Mouse (Mus musculus) kidney, embryonic 15.5 days (tissue): ENCODE results near the gene 4930539E08Rik. TPM values are rescaled to one million over a fixed set of nuclear protein-coding genes. Genes with fewer than 3 reads are reported as not detected.

Experiments
- ATAC-seq: fragments of 200-750 bp; cut with Nextera tagmentation; replicated peaks from 2 replicates; pipeline ENCODE4 v1.8.0; 2017; ENCODE audit warnings: moderate TSS enrichment; ENCODE audit not compliant: low FRiP score
- H3K27ac ChIP-seq: fragments of 300-500 bp; sonication (generic); 2 replicates; pipeline ENCODE4 v1.5.1; 2015; ENCODE audit warnings: mild to moderate bottlenecking, inconsistent platforms
- H3K27me3 ChIP-seq: fragments of 300-500 bp; sonication (generic); 2 replicates; pipeline ENCODE4 v1.6.1; 2015; ENCODE audit warnings: inconsistent platforms
- H3K36me3 ChIP-seq: fragments of 300-500 bp; sonication (generic); 2 replicates; pipeline ENCODE4 v1.6.1; 2015; ENCODE audit warnings: inconsistent platforms
- H3K4me1 ChIP-seq: fragments of 300-500 bp; sonication (generic); 2 replicates; pipeline ENCODE4 v1.6.1; 2015; ENCODE audit warnings: inconsistent platforms
- H3K4me2 ChIP-seq: fragments of 300-500 bp; sonication (generic); 2 replicates; pipeline ENCODE4 v1.6.1; 2015; ENCODE audit warnings: moderate library complexity, mild to moderate bottlenecking, inconsistent platforms
- H3K4me3 ChIP-seq: fragments of 300-500 bp; sonication (generic); replicated peaks from 2 replicates; pipeline ENCODE4 v1.5.1; 2015; ENCODE audit warnings: mild to moderate bottlenecking, inconsistent platforms
- H3K9ac ChIP-seq: fragments of 300-500 bp; sonication (generic); 2 replicates; pipeline ENCODE4 v1.6.1; 2015; ENCODE audit warnings: mild to moderate bottlenecking, inconsistent platforms
- H3K9me3 ChIP-seq: fragments of 300-500 bp; sonication (generic); replicated peaks from 2 replicates; pipeline ENCODE4 v1.6.1; 2016; ENCODE audit warnings: inconsistent platforms
- WGBS: fragments of 180-500 bp; shearing (Covaris S2); methylation state at CpG from one replicate; pipeline ENCODE4 v1.1.7; 2015; ENCODE audit warnings: mixed read lengths; 5-methylcytosine and 5-hydroxymethylcytosine counted together
- polyA plus RNA-seq: library from polyadenylated mRNA; unstranded; fragments of >200 nt; fragmentation: Nextera tagmentation; extraction: Ambion mirVana; gene quantifications from 2 replicates; pipeline ENCODE4 v1.2.1, GENCODE M21; 2015

The 4930539E08Rik gene
- polyA plus RNA-seq, 1 experiment from 2014 or later, result 0.12 TPM

- Histone ChIP-seq H3K4me1 (peaks cover 12% of the 10 kb centered on the region), H3K27me3 (peaks cover 14% of the 10 kb centered on the region), H3K36me3 (no peaks in the 10 kb centered on the region), H3K27ac (no peak overlapping the region), H3K9me3 (peaks cover 10% of the 10 kb centered on the region), H3K9ac (no peak overlapping the region), H3K4me3 (no peak overlapping the region), H3K4me2 (no peak overlapping the region)
- ATAC-seq, result no peak
- WGBS, result 69% methylated on average over 10 of the region's 10 CpGs
These were observed 31.1 kb downstream of the 4930539E08Rik start for GRCm38 (mm10) chr17:28883941-28884516.

GRCm38 (mm10) chr17:28882810-28883209, 32.3 kb downstream of the 4930539E08Rik start:
- WGBS, result 56% methylated on average over 8 of the region's 8 CpGs
- Histone ChIP-seq H3K4me2 (peak overlapping the region; percentile 42; the same call in 1 of the 2 replicates), H3K4me3 (no peak overlapping the region), H3K27me3 (peaks cover 14% of the 10 kb centered on the region), H3K9me3 (no peaks in the 10 kb centered on the region), H3K4me1 (peaks cover 12% of the 10 kb centered on the region), H3K9ac (no peak overlapping the region), H3K27ac (no peak overlapping the region), H3K36me3 (no peaks in the 10 kb centered on the region)
- no peak for ATAC-seq

GRCm38 (mm10) chr17:28882316-28882715, 32.8 kb downstream of the 4930539E08Rik start:
- Histone ChIP-seq H3K9ac (no peak overlapping the region), H3K4me3 (no peak overlapping the region), H3K4me2 (peak overlapping the region; percentile 42), H3K9me3 (no peaks in the 10 kb centered on the region), H3K36me3 (no peaks in the 10 kb centered on the region), H3K27ac (no peak overlapping the region), H3K4me1 (peaks cover 12% of the 10 kb centered on the region), H3K27me3 (peaks cover 14% of the 10 kb centered on the region)
- WGBS, result 3% methylated on average over 12 of the region's 12 CpGs
- no peak for ATAC-seq

GRCm38 (mm10) chr17:28879931-28880391, 35.2 kb downstream of the 4930539E08Rik start:
- no peak for ATAC-seq
- 3% methylated on average over 18 of the region's 18 CpGs for WGBS

GRCm38 (mm10) chr17:28876821-28877220, 38.3 kb downstream of the 4930539E08Rik start:
- Histone ChIP-seq H3K9me3 (no peaks in the 10 kb centered on the region), H3K4me1 (peaks cover 25% of the 10 kb centered on the region; the same call in 1 of the 2 replicates), H3K27me3 (peaks cover 18% of the 10 kb centered on the region), H3K36me3 (no peaks in the 10 kb centered on the region), H3K9ac (peak overlapping the region; percentile 17; the same call in 1 of the 2 replicates), H3K4me3 (no peak overlapping the region), H3K4me2 (peak overlapping the region; percentile 43), H3K27ac (no peak overlapping the region)
- no peak for ATAC-seq
- 19% methylated on average over 19 of the region's 19 CpGs for whole genome bisulfite sequencing

More at GRCm38 (mm10) chr17:28879931-28880391, 35.2 kb downstream of the 4930539E08Rik start:
- peaks cover 18% of the 10 kb centered on the region for H3K27me3 ChIP-seq
- H3K36me3 ChIP-seq, result no peaks in the 10 kb centered on the region
- H3K9me3 ChIP-seq, result no peaks in the 10 kb centered on the region
- no peak overlapping the region for H3K27ac ChIP-seq
- H3K4me1 ChIP-seq, result peaks cover 28% of the 10 kb centered on the region
- no peak overlapping the region for H3K4me3 ChIP-seq
- no peak overlapping the region for H3K9ac ChIP-seq
- H3K4me2 ChIP-seq, result peak overlapping the region; percentile 44

GRCm38 (mm10) chr17:28876331-28876730, 38.8 kb downstream of the 4930539E08Rik start:
- no peak for ATAC-seq
- Histone ChIP-seq H3K4me3 (no peak overlapping the region), H3K4me1 (peaks cover 25% of the 10 kb centered on the region; the same call in 1 of the 2 replicates), H3K27me3 (peaks cover 15% of the 10 kb centered on the region), H3K4me2 (peak overlapping the region; percentile 43; the same call in 1 of the 2 replicates), H3K9ac (peak overlapping the region; percentile 17; the same call in 1 of the 2 replicates), H3K36me3 (no peaks in the 10 kb centered on the region), H3K9me3 (no peaks in the 10 kb centered on the region), H3K27ac (no peak overlapping the region)
- 63% methylated on average over 5 of the region's 5 CpGs for WGBS

- no peak overlapping the region for H3K9ac ChIP-seq
- ATAC-seq, result no peak
- no peaks in the 10 kb centered on the region for H3K36me3 ChIP-seq
- H3K4me1 ChIP-seq, result peaks cover 25% of the 10 kb centered on the region; the same call in 1 of the 2 replicates
- 46% methylated on average over 8 of the region's 8 CpGs for WGBS
- no peak overlapping the region for H3K4me2 ChIP-seq
- H3K9me3 ChIP-seq, result no peaks in the 10 kb centered on the region
- no peak overlapping the region for H3K27ac ChIP-seq
- H3K27me3 ChIP-seq, result peaks cover 6% of the 10 kb centered on the region
- no peak overlapping the region for H3K4me3 ChIP-seq
These were observed 39.8 kb downstream of the 4930539E08Rik start for GRCm38 (mm10) chr17:28875316-28875715.

GRCm38 (mm10) chr17:28874825-28875224, 40.3 kb downstream of the 4930539E08Rik start:
- Histone ChIP-seq H3K4me2 (no peak overlapping the region), H3K27me3 (peaks cover 5% of the 10 kb centered on the region; the same call in 1 of the 2 replicates), H3K4me3 (no peak overlapping the region), H3K36me3 (no peaks in the 10 kb centered on the region), H3K4me1 (peaks cover 20% of the 10 kb centered on the region; the same call in 1 of the 2 replicates), H3K27ac (no peak overlapping the region), H3K9ac (no peak overlapping the region), H3K9me3 (no peaks in the 10 kb centered on the region)
- 57% methylated on average over 7 of the region's 7 CpGs for WGBS
- no peak for ATAC-seq

GRCm38 (mm10) chr17:28874216-28874615, 40.9 kb downstream of the 4930539E08Rik start:
- no peak for ATAC-seq
- H3K9me3 ChIP-seq, result no peaks in the 10 kb centered on the region
- H3K4me2 ChIP-seq, result no peak overlapping the region
- no peaks in the 10 kb centered on the region for H3K36me3 ChIP-seq
- WGBS, result 79% methylated on average over 4 of the region's 4 CpGs
- H3K4me3 ChIP-seq, result no peak overlapping the region
- H3K27ac ChIP-seq, result no peak overlapping the region
- peaks cover 5% of the 10 kb centered on the region; the same call in 1 of the 2 replicates for H3K27me3 ChIP-seq
- no peak overlapping the region for H3K9ac ChIP-seq
- peaks cover 18% of the 10 kb centered on the region; the same call in 1 of the 2 replicates for H3K4me1 ChIP-seq

GRCm38 (mm10) chr17:28872322-28872721, 42.8 kb downstream of the 4930539E08Rik start:
- peaks cover 18% of the 10 kb centered on the region; the same call in 1 of the 2 replicates for H3K4me1 ChIP-seq
- H3K27me3 ChIP-seq, result peaks cover 5% of the 10 kb centered on the region; the same call in 1 of the 2 replicates
- H3K4me2 ChIP-seq, result no peak overlapping the region
- no peak for ATAC-seq
- no peak overlapping the region for H3K27ac ChIP-seq
- no peak overlapping the region for H3K4me3 ChIP-seq
- no peaks in the 10 kb centered on the region for H3K36me3 ChIP-seq
- 88% methylated on average over 7 of the region's 7 CpGs for WGBS
- no peak overlapping the region for H3K9ac ChIP-seq
- no peaks in the 10 kb centered on the region for H3K9me3 ChIP-seq

- no peak overlapping the region for H3K4me3 ChIP-seq
- 76% methylated on average over 11 of the region's 11 CpGs for WGBS
These were observed 43.3 kb downstream of the 4930539E08Rik start for GRCm38 (mm10) chr17:28871831-28872230.

GRCm38 (mm10) chr17:28870435-28870834, 44.7 kb downstream of the 4930539E08Rik start:
- Histone ChIP-seq H3K36me3 (no peaks in the 10 kb centered on the region), H3K4me2 (no peak overlapping the region), H3K4me1 (peaks cover 7% of the 10 kb centered on the region; the same call in 1 of the 2 replicates), H3K4me3 (no peak overlapping the region), H3K9ac (no peak overlapping the region), H3K27me3 (no peaks in the 10 kb centered on the region), H3K9me3 (no peaks in the 10 kb centered on the region), H3K27ac (no peak overlapping the region)
- ATAC-seq, result no peak
- WGBS, result 71% methylated on average over 5 of the region's 5 CpGs

More at GRCm38 (mm10) chr17:28871831-28872230, 43.3 kb downstream of the 4930539E08Rik start:
- Histone ChIP-seq H3K27ac (no peak overlapping the region), H3K9ac (no peak overlapping the region), H3K27me3 (peaks cover 5% of the 10 kb centered on the region; the same call in 1 of the 2 replicates), H3K4me2 (no peak overlapping the region), H3K4me1 (peaks cover 15% of the 10 kb centered on the region; the same call in 1 of the 2 replicates), H3K36me3 (no peaks in the 10 kb centered on the region), H3K9me3 (no peaks in the 10 kb centered on the region)
- ATAC-seq, result no peak
